Mouse (Mus musculus) kidney, embryonic 15.5 days (tissue): ENCODE measurements around the gene Creb1. TPM values are rescaled to one million over a fixed set of nuclear protein-coding genes. Genes with fewer than 3 reads are reported as not detected.
"Not testable (repeated sequence)": the region's sequence is repeated elsewhere in the genome, so short reads cannot be mapped to it uniquely, and the experiment has no call there.

Source experiments
- ATAC-seq: fragments of 200-750 bp; cut with Nextera tagmentation; replicated peaks from 2 replicates; pipeline ENCODE4 v1.8.0; 2017; ENCODE audit warnings: moderate TSS enrichment; ENCODE audit not compliant: low FRiP score
- H3K27ac ChIP-seq: fragments of 300-500 bp; sonication (generic); 2 replicates; pipeline ENCODE4 v1.5.1; 2015; ENCODE audit warnings: mild to moderate bottlenecking, inconsistent platforms
- H3K27me3 ChIP-seq: fragments of 300-500 bp; sonication (generic); 2 replicates; pipeline ENCODE4 v1.6.1; 2015; ENCODE audit warnings: inconsistent platforms
- H3K36me3 ChIP-seq: fragments of 300-500 bp; sonication (generic); 2 replicates; pipeline ENCODE4 v1.6.1; 2015; ENCODE audit warnings: inconsistent platforms
- H3K4me1 ChIP-seq: fragments of 300-500 bp; sonication (generic); 2 replicates; pipeline ENCODE4 v1.6.1; 2015; ENCODE audit warnings: inconsistent platforms
- H3K4me2 ChIP-seq: fragments of 300-500 bp; sonication (generic); 2 replicates; pipeline ENCODE4 v1.6.1; 2015; ENCODE audit warnings: moderate library complexity, mild to moderate bottlenecking, inconsistent platforms
- H3K4me3 ChIP-seq: fragments of 300-500 bp; sonication (generic); replicated peaks from 2 replicates; pipeline ENCODE4 v1.5.1; 2015; ENCODE audit warnings: mild to moderate bottlenecking, inconsistent platforms
- H3K9ac ChIP-seq: fragments of 300-500 bp; sonication (generic); 2 replicates; pipeline ENCODE4 v1.6.1; 2015; ENCODE audit warnings: mild to moderate bottlenecking, inconsistent platforms
- H3K9me3 ChIP-seq: fragments of 300-500 bp; sonication (generic); replicated peaks from 2 replicates; pipeline ENCODE4 v1.6.1; 2016; ENCODE audit warnings: inconsistent platforms
- WGBS: fragments of 180-500 bp; shearing (Covaris S2); methylation state at CpG from one replicate; pipeline ENCODE4 v1.1.7; 2015; ENCODE audit warnings: mixed read lengths; 5-methylcytosine and 5-hydroxymethylcytosine counted together
- polyA plus RNA-seq: library from polyadenylated mRNA; unstranded; fragments of >200 nt; fragmentation: Nextera tagmentation; extraction: Ambion mirVana; gene quantifications from 2 replicates; pipeline ENCODE4 v1.2.1, GENCODE M21; 2015

Creb1 gene
- polyA plus RNA-seq, 1 experiment from 2014 or later, result 33.3 TPM

- Histone ChIP-seq H3K36me3 (peaks cover 32% of the 10 kb centered on the region), H3K27ac (no peak overlapping the region), H3K4me3 (no peak overlapping the region), H3K4me1 (no peaks in the 10 kb centered on the region), H3K27me3 (no peaks in the 10 kb centered on the region), H3K9ac (no peak overlapping the region), H3K9me3 (no peaks in the 10 kb centered on the region), H3K4me2 (no peak overlapping the region)
- 57% methylated on average over 2 of the region's 2 CpGs for WGBS
- no peak for ATAC-seq
Observed at GRCm38 (mm10) chr1:64551908-64552307, 19.5 kb downstream of the Creb1 start.

- Histone ChIP-seq H3K27me3 (no peaks in the 10 kb centered on the region), H3K9ac (no peak overlapping the region), H3K27ac (no peak overlapping the region), H3K9me3 (no peaks in the 10 kb centered on the region), H3K4me1 (no peaks in the 10 kb centered on the region), H3K4me2 (no peak overlapping the region), H3K4me3 (no peak overlapping the region), H3K36me3 (peaks cover 49% of the 10 kb centered on the region)
- ATAC-seq, result no peak
- WGBS, result 91% methylated on average over 3 of the region's 3 CpGs
Observed at GRCm38 (mm10) chr1:64560105-64560504, 27.7 kb downstream of the Creb1 start.

- no peak overlapping the region for H3K4me3 ChIP-seq
- H3K4me2 ChIP-seq, result no peak overlapping the region
- no peaks in the 10 kb centered on the region for H3K4me1 ChIP-seq
- no peak for ATAC-seq
- peaks cover 44% of the 10 kb centered on the region for H3K36me3 ChIP-seq
- H3K9me3 ChIP-seq, result no peaks in the 10 kb centered on the region
- H3K27me3 ChIP-seq, result no peaks in the 10 kb centered on the region
- H3K27ac ChIP-seq, result no peak overlapping the region
- no peak overlapping the region for H3K9ac ChIP-seq
Observed at GRCm38 (mm10) chr1:64568206-64568605, 35.8 kb downstream of the Creb1 start.

DNA sequence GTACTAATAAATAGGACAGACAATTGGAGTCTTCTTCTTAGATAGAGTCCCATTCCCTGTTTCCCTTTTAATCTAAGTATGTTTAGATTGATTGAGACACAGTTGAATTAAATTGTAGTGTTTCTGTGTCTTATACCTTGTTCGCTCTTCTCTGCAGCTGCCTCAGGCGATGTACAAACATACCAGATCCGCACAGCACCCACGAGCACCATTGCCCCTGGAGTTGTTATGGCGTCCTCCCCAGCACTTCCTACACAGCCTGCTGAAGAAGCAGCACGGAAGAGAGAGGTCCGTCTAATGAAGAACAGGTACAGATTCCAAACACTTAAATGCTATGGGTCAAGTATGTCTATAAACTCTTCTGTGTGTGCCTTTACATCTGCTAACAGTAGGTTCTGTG, 43.6 kb downstream of the Creb1 start:
- Histone ChIP-seq H3K4me1 (no peaks in the 10 kb centered on the region), H3K4me2 (no peak overlapping the region), H3K9me3 (no peaks in the 10 kb centered on the region), H3K36me3 (peaks cover 60% of the 10 kb centered on the region), H3K27ac (no peak overlapping the region), H3K9ac (no peak overlapping the region), H3K4me3 (no peak overlapping the region), H3K27me3 (no peaks in the 10 kb centered on the region)
- WGBS, result 91% methylated on average over 7 of the region's 7 CpGs
- no peak for ATAC-seq

DNA sequence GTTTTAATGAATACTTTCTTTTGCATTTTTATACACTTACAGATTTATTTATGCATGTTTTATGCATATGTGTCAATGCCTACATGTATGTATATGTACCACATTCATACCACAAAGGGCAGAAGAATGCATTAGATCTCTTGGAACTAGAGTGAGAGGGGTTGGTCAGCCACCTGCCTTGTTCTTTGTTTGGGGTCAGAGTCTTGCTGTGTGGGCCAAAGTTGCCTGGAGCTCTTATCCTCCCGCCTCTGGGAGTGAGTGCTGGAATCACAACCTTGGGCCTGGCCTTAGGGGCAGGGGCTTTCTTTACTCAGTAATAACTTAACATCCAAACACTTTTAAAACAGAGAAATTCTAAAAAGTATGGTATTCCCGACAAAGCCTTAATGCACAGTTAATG, 44.3 kb downstream of the Creb1 start:
- Histone ChIP-seq H3K9me3 (no peaks in the 10 kb centered on the region), H3K4me3 (no peak overlapping the region), H3K4me2 (no peak overlapping the region), H3K36me3 (peaks cover 67% of the 10 kb centered on the region), H3K27ac (no peak overlapping the region), H3K27me3 (no peaks in the 10 kb centered on the region), H3K9ac (no peak overlapping the region), H3K4me1 (no peaks in the 10 kb centered on the region)
- 81% methylated on average over 2 of the region's 2 CpGs for WGBS
- ATAC-seq, result no peak

DNA sequence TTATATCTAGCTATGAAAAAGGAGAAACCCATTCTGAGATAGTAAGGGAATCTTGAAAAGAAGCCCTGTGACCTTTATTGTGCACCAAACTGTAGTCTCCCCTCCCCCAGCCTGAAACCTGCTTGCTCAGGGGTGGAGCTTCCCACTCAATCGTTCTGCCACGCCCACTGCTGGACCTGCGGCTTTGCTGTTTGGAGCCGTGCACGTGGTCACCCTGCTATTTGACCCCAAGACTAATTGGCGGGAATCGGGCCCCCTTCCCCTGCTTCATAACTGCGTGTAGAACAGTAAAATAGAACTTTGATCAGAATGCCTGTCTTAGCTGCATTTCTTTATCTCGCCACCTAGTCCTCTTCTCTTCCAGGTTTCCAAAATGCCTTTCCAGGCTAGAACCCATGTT, 45.5 kb downstream of the Creb1 start:
- H3K36me3 ChIP-seq, result peaks cover 70% of the 10 kb centered on the region
- not testable (repeated sequence) for H3K4me2 ChIP-seq, H3K4me3 ChIP-seq, H3K9ac ChIP-seq, ATAC-seq, H3K27me3 ChIP-seq, H3K4me1 ChIP-seq, H3K27ac ChIP-seq, H3K9me3 ChIP-seq
- 37% methylated on average over 9 of the region's 9 CpGs for WGBS

GRCm38 (mm10) chr1:64578801-64579200, 46.4 kb downstream of the Creb1 start:
- peaks cover 66% of the 10 kb centered on the region for H3K36me3 ChIP-seq
- ATAC-seq, result no peak
- WGBS, result 87% methylated on average over 3 of the region's 3 CpGs
- H3K9me3 ChIP-seq, result no peaks in the 10 kb centered on the region
- no peaks in the 10 kb centered on the region for H3K4me1 ChIP-seq
- H3K27ac ChIP-seq, result no peak overlapping the region
- H3K4me2 ChIP-seq, result no peak overlapping the region
- no peak overlapping the region for H3K4me3 ChIP-seq
- no peak overlapping the region for H3K9ac ChIP-seq
- H3K27me3 ChIP-seq, result no peaks in the 10 kb centered on the region

DNA sequence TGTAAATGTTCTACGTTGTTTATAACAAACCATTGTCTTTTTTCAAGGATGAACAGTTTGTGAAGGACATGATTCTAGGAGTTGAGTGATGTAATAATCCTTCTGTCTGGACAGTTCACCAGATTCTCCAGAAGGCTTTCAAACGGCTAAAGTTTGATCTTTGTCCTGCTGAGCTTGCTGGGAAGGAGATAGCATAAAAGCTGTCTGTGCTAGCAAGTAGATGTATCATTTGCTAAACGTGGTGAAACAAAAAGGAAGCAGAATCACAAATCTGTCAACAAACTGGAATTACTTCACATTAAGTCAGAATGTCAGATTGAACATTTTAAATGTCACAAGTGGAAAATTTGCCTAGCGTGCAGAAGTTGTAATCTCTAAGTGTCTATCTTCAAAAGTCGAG, 66.5 kb downstream of the Creb1 start:
- Histone ChIP-seq H3K27ac (no peak overlapping the region), H3K9ac (no peak overlapping the region), H3K4me2 (no peak overlapping the region), H3K9me3 (no peaks in the 10 kb centered on the region), H3K4me1 (no peaks in the 10 kb centered on the region), H3K4me3 (no peak overlapping the region), H3K36me3 (peaks cover 32% of the 10 kb centered on the region), H3K27me3 (no peaks in the 10 kb centered on the region)
- ATAC-seq, result no peak
- 59% methylated on average over 5 of the region's 5 CpGs for WGBS

DNA sequence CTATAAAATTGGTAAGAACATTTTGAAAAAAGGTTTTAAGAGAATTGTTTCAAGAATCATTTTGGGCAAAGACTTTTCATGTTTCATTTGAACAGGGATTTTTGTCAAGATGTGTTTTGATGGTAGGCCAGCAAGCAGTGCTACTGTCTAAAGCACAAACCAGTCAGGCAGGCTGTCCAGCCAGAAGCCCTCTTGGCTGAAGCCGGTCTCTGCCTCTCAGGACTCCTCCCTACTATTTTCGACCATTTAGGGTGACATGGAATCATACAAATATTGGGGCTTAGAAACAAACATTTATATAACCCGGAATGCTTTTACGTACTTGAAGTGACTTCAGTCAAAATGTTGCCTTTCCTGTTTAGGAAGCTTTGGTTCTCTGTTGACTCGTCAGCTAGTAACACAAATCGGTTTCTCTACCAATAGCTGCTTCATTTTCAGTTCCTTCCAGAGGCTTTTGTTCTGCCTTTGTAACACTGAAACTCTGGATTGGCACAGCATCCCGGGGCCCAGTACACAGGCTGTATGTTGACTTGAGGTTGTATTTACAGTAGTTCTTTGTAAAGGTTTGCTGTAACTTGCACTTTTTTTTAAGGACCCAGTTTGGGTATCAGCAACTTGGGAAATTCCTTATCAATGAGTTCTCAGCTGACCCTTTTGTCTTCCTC, 68.1 kb downstream of the Creb1 start:
- no peaks in the 10 kb centered on the region for H3K4me1 ChIP-seq
- H3K4me2 ChIP-seq, result no peak overlapping the region
- H3K4me3 ChIP-seq, result no peak overlapping the region
- 86% methylated on average over 7 of the region's 7 CpGs for WGBS
- H3K9ac ChIP-seq, result no peak overlapping the region
- H3K27ac ChIP-seq, result no peak overlapping the region
- H3K9me3 ChIP-seq, result no peaks in the 10 kb centered on the region
- peaks cover 42% of the 10 kb centered on the region for H3K36me3 ChIP-seq
- H3K27me3 ChIP-seq, result no peaks in the 10 kb centered on the region
- no peak for ATAC-seq

- H3K36me3 ChIP-seq, result peaks cover 43% of the 10 kb centered on the region
- H3K4me3 ChIP-seq, result no peak overlapping the region
- no peak overlapping the region for H3K9ac ChIP-seq
- H3K27me3 ChIP-seq, result no peaks in the 10 kb centered on the region
- no peak overlapping the region for H3K4me2 ChIP-seq
- 63% methylated on average over 6 of the region's 6 CpGs for WGBS
- no peak for ATAC-seq
- H3K27ac ChIP-seq, result no peak overlapping the region
- no peaks in the 10 kb centered on the region for H3K9me3 ChIP-seq
- H3K4me1 ChIP-seq, result no peaks in the 10 kb centered on the region
Observed at GRCm38 (mm10) chr1:64601242-64601842, 68.9 kb downstream of the Creb1 start.

DNA sequence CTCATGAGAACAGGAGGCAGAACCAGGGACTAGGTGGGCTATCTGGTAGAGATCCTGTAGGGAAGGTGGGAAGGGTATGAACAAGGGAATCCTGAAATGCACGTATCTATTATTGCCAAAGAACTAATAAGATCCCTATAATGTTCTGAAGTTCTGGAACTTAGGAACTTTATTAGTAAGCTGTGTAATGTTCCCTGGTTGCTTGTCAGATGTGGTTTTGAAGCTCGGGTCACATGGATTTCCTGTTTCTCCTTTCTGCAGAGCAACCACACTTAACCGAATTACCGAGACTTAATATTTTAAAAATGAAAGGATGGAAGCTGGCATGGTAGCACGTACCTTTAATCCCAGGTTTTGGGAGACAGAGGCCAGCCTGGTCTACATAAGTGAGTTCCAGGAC, 70.9 kb downstream of the Creb1 start:
- peaks cover 45% of the 10 kb centered on the region for H3K36me3 ChIP-seq
- no peaks in the 10 kb centered on the region for H3K27me3 ChIP-seq
- no peak overlapping the region for H3K4me2 ChIP-seq

GRCm38 (mm10) chr1:64609145-64609544, 76.7 kb downstream of the Creb1 start:
- no peak overlapping the region for H3K4me3 ChIP-seq
- WGBS, result 69% methylated on average over 4 of the region's 4 CpGs
- H3K27me3 ChIP-seq, result no peaks in the 10 kb centered on the region
- no peak overlapping the region for H3K4me2 ChIP-seq
- H3K4me1 ChIP-seq, result no peaks in the 10 kb centered on the region
- no peaks in the 10 kb centered on the region for H3K9me3 ChIP-seq
- no peak overlapping the region for H3K27ac ChIP-seq
- H3K9ac ChIP-seq, result no peak overlapping the region
- peaks cover 45% of the 10 kb centered on the region for H3K36me3 ChIP-seq
- no peak for ATAC-seq

More for the DNA sequence above, 70.9 kb downstream of the Creb1 start:
- ATAC-seq, result no peak
- Histone ChIP-seq H3K4me1 (no peaks in the 10 kb centered on the region), H3K27ac (no peak overlapping the region), H3K9ac (no peak overlapping the region), H3K4me3 (no peak overlapping the region), H3K9me3 (no peaks in the 10 kb centered on the region)
- WGBS, result 92% methylated on average over 5 of the region's 5 CpGs

- H3K36me3 ChIP-seq, result peaks cover 39% of the 10 kb centered on the region
- peaks cover 1% of the 10 kb centered on the region; the same call in 1 of the 2 replicates for H3K4me1 ChIP-seq
- no peak for ATAC-seq
- no peaks in the 10 kb centered on the region for H3K27me3 ChIP-seq
- WGBS, result 83% methylated on average over 9 of the region's 9 CpGs
- no peaks in the 10 kb centered on the region for H3K9me3 ChIP-seq
- H3K4me3 ChIP-seq, result no peak overlapping the region
- no peak overlapping the region for H3K27ac ChIP-seq
- H3K9ac ChIP-seq, result no peak overlapping the region
- H3K4me2 ChIP-seq, result no peak overlapping the region
Observed at GRCm38 (mm10) chr1:64609976-64610375, 77.5 kb downstream of the Creb1 start.
